Mouse (Mus musculus): ENCODE results near the gene Samd13. TPM values are rescaled to one million over a fixed set of nuclear protein-coding genes. Genes with fewer than 3 reads are reported as not detected.

The Samd13 gene
- polyA plus RNA-seq, 1 experiment from 2014 or later = 0.20 TPM

GRCm38 (mm10) chr3:146708381-146708780, 23.0 kb upstream of the Samd13 start:
- no peaks in the 10 kb centered on the region for H3K27me3 ChIP-seq (replicated peaks; ENCODE audit: control insufficient read depth, insufficient read depth, low read length)
- 77% methylated on average over 3 of the region's 3 CpGs for WGBS
- no peaks in the 10 kb centered on the region for H3K9me3 ChIP-seq (ENCODE audit: control insufficient read depth, low read length)
- no peak for ATAC-seq
- H3K4me1 ChIP-seq (ENCODE audit: control insufficient read depth, insufficient read depth, low read depth, low read length) = no peaks in the 10 kb centered on the region
- no peak overlapping the region for H3K4me2 ChIP-seq (ENCODE audit: low read length)
- no peak overlapping the region for H3K4me3 ChIP-seq (ENCODE audit: low read length)
- H3K27ac ChIP-seq (ENCODE audit: low read depth, low read length) = no peak overlapping the region
- no peak overlapping the region for H3K9ac ChIP-seq (ENCODE audit: low read depth, low read length)
- no peaks in the 10 kb centered on the region for H3K36me3 ChIP-seq (ENCODE audit: control insufficient read depth, insufficient read depth, low read length)

- WGBS = 85% methylated on average over 4 of the region's 4 CpGs
- Histone ChIP-seq H3K4me2 (ENCODE audit: low read length) (no peak overlapping the region), H3K4me1 (ENCODE audit: control insufficient read depth, insufficient read depth, low read depth, low read length) (no peaks in the 10 kb centered on the region), H3K4me3 (ENCODE audit: low read length) (no peak overlapping the region), H3K9ac (ENCODE audit: low read depth, low read length) (no peak overlapping the region), H3K27ac (ENCODE audit: low read depth, low read length) (no peak overlapping the region), H3K9me3 (ENCODE audit: control insufficient read depth, low read length) (no peaks in the 10 kb centered on the region), H3K36me3 (ENCODE audit: control insufficient read depth, insufficient read depth, low read length) (no peaks in the 10 kb centered on the region), H3K27me3 (replicated peaks; ENCODE audit: control insufficient read depth, insufficient read depth, low read length) (no peaks in the 10 kb centered on the region)
- no peak for ATAC-seq
Measured at GRCm38 (mm10) chr3:146704099-146704498, 18.7 kb upstream of the Samd13 start.

GRCm38 (mm10) chr3:146700051-146700450, 14.7 kb upstream of the Samd13 start:
- no peaks in the 10 kb centered on the region for H3K9me3 ChIP-seq (ENCODE audit: control insufficient read depth, low read length)
- H3K4me1 ChIP-seq (ENCODE audit: control insufficient read depth, insufficient read depth, low read depth, low read length) = no peaks in the 10 kb centered on the region
- no peak for ATAC-seq
- no peak overlapping the region for H3K4me2 ChIP-seq (ENCODE audit: low read length)
- no peaks in the 10 kb centered on the region for H3K27me3 ChIP-seq (replicated peaks; ENCODE audit: control insufficient read depth, insufficient read depth, low read length)
- no peaks in the 10 kb centered on the region for H3K36me3 ChIP-seq (ENCODE audit: control insufficient read depth, insufficient read depth, low read length)
- 90% methylated on average over 11 of the region's 11 CpGs for WGBS
- no peak overlapping the region for H3K27ac ChIP-seq (ENCODE audit: low read depth, low read length)
- H3K4me3 ChIP-seq (ENCODE audit: low read length) = no peak overlapping the region
- H3K9ac ChIP-seq (ENCODE audit: low read depth, low read length) = no peak overlapping the region

- Histone ChIP-seq H3K9ac (ENCODE audit: low read depth, low read length) (no peak overlapping the region), H3K27me3 (replicated peaks; ENCODE audit: control insufficient read depth, insufficient read depth, low read length) (no peaks in the 10 kb centered on the region), H3K27ac (ENCODE audit: low read depth, low read length) (no peak overlapping the region), H3K4me1 (ENCODE audit: control insufficient read depth, insufficient read depth, low read depth, low read length) (no peaks in the 10 kb centered on the region), H3K36me3 (ENCODE audit: control insufficient read depth, insufficient read depth, low read length) (no peaks in the 10 kb centered on the region), H3K4me3 (ENCODE audit: low read length) (no peak overlapping the region), H3K4me2 (ENCODE audit: low read length) (no peak overlapping the region), H3K9me3 (ENCODE audit: control insufficient read depth, low read length) (no peaks in the 10 kb centered on the region)
- 54% methylated on average over 11 of the region's 11 CpGs for WGBS
- ATAC-seq = no peak
Measured at GRCm38 (mm10) chr3:146698982-146699381, 13.6 kb upstream of the Samd13 start.

GRCm38 (mm10) chr3:146692547-146692946, 7.2 kb upstream of the Samd13 start:
- ATAC-seq = no peak
- H3K4me2 ChIP-seq (ENCODE audit: low read length) = no peak overlapping the region
- WGBS = 80% methylated on average over 5 of the region's 5 CpGs

GRCm38 (mm10) chr3:146687121-146687725, 1.8 kb upstream of the Samd13 start:
- no peaks in the 10 kb centered on the region for H3K9me3 ChIP-seq (ENCODE audit: control insufficient read depth, low read length)
- no peak overlapping the region for H3K27ac ChIP-seq (ENCODE audit: low read depth, low read length)
- no peak overlapping the region for H3K4me2 ChIP-seq (ENCODE audit: low read length)
- H3K9ac ChIP-seq (ENCODE audit: low read depth, low read length) = no peak overlapping the region
- H3K4me1 ChIP-seq (ENCODE audit: control insufficient read depth, insufficient read depth, low read depth, low read length) = no peaks in the 10 kb centered on the region; the same call in none of the 2 replicates
- no peaks in the 10 kb centered on the region for H3K27me3 ChIP-seq (replicated peaks; ENCODE audit: control insufficient read depth, insufficient read depth, low read length)
- no peak for ATAC-seq
- H3K4me3 ChIP-seq (ENCODE audit: low read length) = no peak overlapping the region
- no peaks in the 10 kb centered on the region for H3K36me3 ChIP-seq (ENCODE audit: control insufficient read depth, insufficient read depth, low read length)
- WGBS = 80% methylated on average over 4 of the region's 4 CpGs

More at GRCm38 (mm10) chr3:146692547-146692946, 7.2 kb upstream of the Samd13 start:
- Histone ChIP-seq H3K9ac (ENCODE audit: low read depth, low read length) (no peak overlapping the region), H3K4me1 (ENCODE audit: control insufficient read depth, insufficient read depth, low read depth, low read length) (no peaks in the 10 kb centered on the region), H3K36me3 (ENCODE audit: control insufficient read depth, insufficient read depth, low read length) (no peaks in the 10 kb centered on the region), H3K27ac (ENCODE audit: low read depth, low read length) (no peak overlapping the region), H3K9me3 (ENCODE audit: control insufficient read depth, low read length) (no peaks in the 10 kb centered on the region), H3K4me3 (ENCODE audit: low read length) (no peak overlapping the region), H3K27me3 (replicated peaks; ENCODE audit: control insufficient read depth, insufficient read depth, low read length) (no peaks in the 10 kb centered on the region)

- no peak for ATAC-seq
- H3K27ac ChIP-seq (ENCODE audit: low read depth, low read length) = no peak overlapping the region
- H3K4me2 ChIP-seq (ENCODE audit: low read length) = no peak overlapping the region
- H3K9me3 ChIP-seq (ENCODE audit: control insufficient read depth, low read length) = no peaks in the 10 kb centered on the region
- no peak overlapping the region for H3K4me3 ChIP-seq (ENCODE audit: low read length)
- H3K9ac ChIP-seq (ENCODE audit: low read depth, low read length) = no peak overlapping the region
- no peaks in the 10 kb centered on the region for H3K36me3 ChIP-seq (ENCODE audit: control insufficient read depth, insufficient read depth, low read length)
- WGBS = 94% methylated on average over 8 of the region's 8 CpGs
- no peaks in the 10 kb centered on the region; the same call in none of the 2 replicates for H3K4me1 ChIP-seq (ENCODE audit: control insufficient read depth, insufficient read depth, low read depth, low read length)
- no peaks in the 10 kb centered on the region for H3K27me3 ChIP-seq (replicated peaks; ENCODE audit: control insufficient read depth, insufficient read depth, low read length)
Measured at GRCm38 (mm10) chr3:146686428-146686827, 1.0 kb upstream of the Samd13 start.

GRCm38 (mm10) chr3:146683095-146683494, 2.3 kb downstream of the Samd13 start:
- H3K9ac ChIP-seq (ENCODE audit: low read depth, low read length) = no peak overlapping the region
- no peak overlapping the region for H3K4me2 ChIP-seq (ENCODE audit: low read length)
- H3K36me3 ChIP-seq (ENCODE audit: control insufficient read depth, insufficient read depth, low read length) = no peaks in the 10 kb centered on the region
- no peaks in the 10 kb centered on the region for H3K27me3 ChIP-seq (replicated peaks; ENCODE audit: control insufficient read depth, insufficient read depth, low read length)
- no peaks in the 10 kb centered on the region for H3K9me3 ChIP-seq (ENCODE audit: control insufficient read depth, low read length)
- H3K27ac ChIP-seq (ENCODE audit: low read depth, low read length) = no peak overlapping the region
- ATAC-seq = no peak
- H3K4me3 ChIP-seq (ENCODE audit: low read length) = no peak overlapping the region
- 90% methylated on average over 2 of the region's 2 CpGs for WGBS
- H3K4me1 ChIP-seq (ENCODE audit: control insufficient read depth, insufficient read depth, low read depth, low read length) = no peaks in the 10 kb centered on the region; the same call in none of the 2 replicates

- Histone ChIP-seq H3K4me3 (ENCODE audit: low read length) (peak overlapping the region; percentile 25), H3K36me3 (ENCODE audit: control insufficient read depth, insufficient read depth, low read length) (no peaks in the 10 kb centered on the region), H3K27me3 (replicated peaks; ENCODE audit: control insufficient read depth, insufficient read depth, low read length) (no peaks in the 10 kb centered on the region), H3K9me3 (ENCODE audit: control insufficient read depth, low read length) (no peaks in the 10 kb centered on the region), H3K9ac (ENCODE audit: low read depth, low read length) (no peak overlapping the region; the same call in 1 of the 2 replicates), H3K4me1 (ENCODE audit: control insufficient read depth, insufficient read depth, low read depth, low read length) (no peaks in the 10 kb centered on the region; the same call in none of the 2 replicates), H3K27ac (ENCODE audit: low read depth, low read length) (no peak overlapping the region), H3K4me2 (ENCODE audit: low read length) (peak overlapping the region; percentile 46)
- WGBS = 38% methylated on average over 13 of the region's 13 CpGs
- peak; percentile 37; the same call in 1 of the 2 replicates for ATAC-seq
Measured at GRCm38 (mm10) chr3:146682140-146682651, 3.2 kb downstream of the Samd13 start.
